Mouse (Mus musculus) neural tube, embryonic 14.5 days (tissue): Measurements from ENCODE around the gene Bpnt1. TPM values are rescaled to one million over a fixed set of nuclear protein-coding genes. Genes with fewer than 3 reads are reported as not detected.

Experiments used
- ATAC-seq: fragments of 200-750 bp; cut with Nextera tagmentation; 2 replicates; pipeline ENCODE4 v1.8.0; 2017; ENCODE audit warnings: low read depth, mild to moderate bottlenecking, moderate TSS enrichment, moderate library complexity
- H3K27ac ChIP-seq: fragments of 300-500 bp; sonication (generic); 2 replicates; pipeline ENCODE4 v1.5.1; 2014; ENCODE audit warnings: low read depth, mild to moderate bottlenecking, control low read depth, low read length, moderate library complexity, mixed read lengths
- H3K27me3 ChIP-seq: fragments of 300-500 bp; sonication (generic); 2 replicates; pipeline ENCODE4 v1.6.1; 2014; ENCODE audit warnings: low read length; ENCODE audit not compliant: control insufficient read depth, insufficient read depth
- H3K36me3 ChIP-seq: fragments of 300-500 bp; sonication (generic); 2 replicates; pipeline ENCODE4 v1.6.1; 2014; ENCODE audit warnings: low read length, mixed read lengths; ENCODE audit not compliant: control insufficient read depth, insufficient read depth
- H3K4me1 ChIP-seq: fragments of 300-500 bp; sonication (generic); 2 replicates; pipeline ENCODE4 v1.6.1; 2014; ENCODE audit warnings: low read length; ENCODE audit not compliant: control insufficient read depth, insufficient read depth
- H3K4me2 ChIP-seq: fragments of 300-500 bp; sonication (generic); 2 replicates; pipeline ENCODE4 v1.6.1; 2014; ENCODE audit warnings: mild to moderate bottlenecking, low read depth, low read length, control low read depth
- H3K4me3 ChIP-seq: fragments of 300-500 bp; sonication (generic); 2 replicates; pipeline ENCODE4 v1.5.1; 2014; ENCODE audit warnings: low read depth, low read length, control low read depth, mixed read lengths
- H3K9ac ChIP-seq: fragments of 300-500 bp; sonication (generic); replicated peaks from 2 replicates; pipeline ENCODE4 v1.6.1; 2014; ENCODE audit warnings: low read depth, mild to moderate bottlenecking, control low read depth, low read length, mixed read lengths
- H3K9me3 ChIP-seq: fragments of 300-500 bp; sonication (generic); 2 replicates; pipeline ENCODE4 v1.6.1; 2016; ENCODE audit warnings: low read length; ENCODE audit not compliant: control insufficient read depth
- WGBS: fragments of 180-500 bp; shearing (Covaris S2); extraction: QIAGEN DNeasy Blood & Tissue Kit; methylation state at CpG from one replicate; pipeline ENCODE4 v1.1.7; 2014; 5-methylcytosine and 5-hydroxymethylcytosine counted together
- polyA plus RNA-seq: library from polyadenylated mRNA; unstranded; fragments of >200 nt; fragmentation: Nextera tagmentation; extraction: Ambion mirVana; gene quantifications from 2 replicates; pipeline ENCODE4 v1.2.1, GENCODE M21; 2014

The Bpnt1 gene
- polyA plus RNA-seq, 1 experiment from 2014 or later: 61.9 TPM

GRCm38 (mm10) chr1:185336535-185336934 is 4.6 kb downstream of the Bpnt1 start:
- Histone ChIP-seq H3K4me1 (peaks cover 11% of the 10 kb centered on the region), H3K27me3 (no peaks in the 10 kb centered on the region), H3K4me2 (no peak overlapping the region), H3K9me3 (no peaks in the 10 kb centered on the region), H3K9ac (no peak overlapping the region), H3K36me3 (peaks cover 1% of the 10 kb centered on the region; the same call in 1 of the 2 replicates), H3K4me3 (no peak overlapping the region), H3K27ac (no peak overlapping the region)
- no peak for ATAC-seq
- WGBS: 36% methylated on average over 3 of the region's 3 CpGs

- H3K4me2 ChIP-seq: no peak overlapping the region
- ATAC-seq: no peak
- no peak overlapping the region for H3K27ac ChIP-seq
- 84% methylated on average over 4 of the region's 4 CpGs for WGBS
- no peaks in the 10 kb centered on the region for H3K9me3 ChIP-seq
- H3K4me1 ChIP-seq: no peaks in the 10 kb centered on the region
- no peak overlapping the region for H3K9ac ChIP-seq
- no peak overlapping the region for H3K4me3 ChIP-seq
- peaks cover 34% of the 10 kb centered on the region for H3K36me3 ChIP-seq
- no peaks in the 10 kb centered on the region for H3K27me3 ChIP-seq
Measured at GRCm38 (mm10) chr1:185342441-185342840, 10.5 kb downstream of the Bpnt1 start.

GRCm38 (mm10) chr1:185343422-185343821 is 11.5 kb downstream of the Bpnt1 start:
- Histone ChIP-seq H3K9ac (no peak overlapping the region), H3K4me1 (no peaks in the 10 kb centered on the region), H3K27me3 (no peaks in the 10 kb centered on the region), H3K4me3 (no peak overlapping the region), H3K9me3 (no peaks in the 10 kb centered on the region), H3K4me2 (no peak overlapping the region), H3K36me3 (peaks cover 43% of the 10 kb centered on the region), H3K27ac (no peak overlapping the region)
- ATAC-seq: no peak
- 88% methylated on average over 8 of the region's 8 CpGs for WGBS

GRCm38 (mm10) chr1:185346188-185346587 is 14.2 kb downstream of the Bpnt1 start:
- Histone ChIP-seq H3K9ac (no peak overlapping the region), H3K27ac (no peak overlapping the region), H3K27me3 (no peaks in the 10 kb centered on the region), H3K4me3 (no peak overlapping the region), H3K9me3 (no peaks in the 10 kb centered on the region), H3K4me2 (no peak overlapping the region), H3K4me1 (no peaks in the 10 kb centered on the region), H3K36me3 (peaks cover 64% of the 10 kb centered on the region)
- 78% methylated on average over 10 of the region's 10 CpGs for WGBS
- no peak for ATAC-seq

GRCm38 (mm10) chr1:185349741-185350140 is 17.8 kb downstream of the Bpnt1 start:
- peaks cover 73% of the 10 kb centered on the region for H3K36me3 ChIP-seq
- no peak overlapping the region for H3K4me2 ChIP-seq
- H3K27me3 ChIP-seq: no peaks in the 10 kb centered on the region
- no peak for ATAC-seq
- H3K4me3 ChIP-seq: no peak overlapping the region
- WGBS: 93% methylated on average over 14 of the region's 14 CpGs
- H3K4me1 ChIP-seq: no peaks in the 10 kb centered on the region
- H3K27ac ChIP-seq: no peak overlapping the region
- no peak overlapping the region for H3K9ac ChIP-seq
- H3K9me3 ChIP-seq: no peaks in the 10 kb centered on the region

GRCm38 (mm10) chr1:185350611-185351010 is 18.7 kb downstream of the Bpnt1 start:
- 97% methylated on average over 4 of the region's 4 CpGs for WGBS
- H3K9me3 ChIP-seq: no peaks in the 10 kb centered on the region
- ATAC-seq: no peak
- no peaks in the 10 kb centered on the region for H3K4me1 ChIP-seq
- H3K27ac ChIP-seq: no peak overlapping the region
- H3K9ac ChIP-seq: no peak overlapping the region
- H3K4me3 ChIP-seq: no peak overlapping the region
- H3K27me3 ChIP-seq: no peaks in the 10 kb centered on the region
- no peak overlapping the region for H3K4me2 ChIP-seq
- H3K36me3 ChIP-seq: peaks cover 66% of the 10 kb centered on the region

GRCm38 (mm10) chr1:185352151-185352550 is 20.2 kb downstream of the Bpnt1 start:
- no peak overlapping the region for H3K9ac ChIP-seq
- H3K4me3 ChIP-seq: no peak overlapping the region
- no peaks in the 10 kb centered on the region for H3K9me3 ChIP-seq
- ATAC-seq: no peak
- H3K36me3 ChIP-seq: peaks cover 58% of the 10 kb centered on the region
- H3K27me3 ChIP-seq: no peaks in the 10 kb centered on the region
- no peak overlapping the region for H3K27ac ChIP-seq
- H3K4me2 ChIP-seq: no peak overlapping the region
- WGBS: 93% methylated on average over 12 of the region's 12 CpGs
- no peaks in the 10 kb centered on the region for H3K4me1 ChIP-seq

- Histone ChIP-seq H3K27ac (no peak overlapping the region), H3K4me2 (no peak overlapping the region), H3K36me3 (peaks cover 55% of the 10 kb centered on the region), H3K27me3 (no peaks in the 10 kb centered on the region), H3K4me3 (no peak overlapping the region), H3K9me3 (no peaks in the 10 kb centered on the region), H3K4me1 (no peaks in the 10 kb centered on the region), H3K9ac (no peak overlapping the region)
- 97% methylated on average over 8 of the region's 8 CpGs for WGBS
- ATAC-seq: no peak
Measured at GRCm38 (mm10) chr1:185353351-185353750, 21.4 kb downstream of the Bpnt1 start.

GRCm38 (mm10) chr1:185354731-185355130 is 22.8 kb downstream of the Bpnt1 start:
- H3K36me3 ChIP-seq: peaks cover 43% of the 10 kb centered on the region
- no peaks in the 10 kb centered on the region for H3K27me3 ChIP-seq
- no peak overlapping the region for H3K4me3 ChIP-seq
- no peak overlapping the region for H3K4me2 ChIP-seq
- H3K27ac ChIP-seq: no peak overlapping the region
- no peak for ATAC-seq
- no peak overlapping the region for H3K9ac ChIP-seq
- 90% methylated on average over 4 of the region's 4 CpGs for WGBS
- no peaks in the 10 kb centered on the region for H3K9me3 ChIP-seq
- H3K4me1 ChIP-seq: no peaks in the 10 kb centered on the region

GRCm38 (mm10) chr1:185356246-185356645 is 24.3 kb downstream of the Bpnt1 start:
- ATAC-seq: no peak
- H3K27me3 ChIP-seq: no peaks in the 10 kb centered on the region
- H3K27ac ChIP-seq: no peak overlapping the region
- H3K4me1 ChIP-seq: no peaks in the 10 kb centered on the region
- H3K4me3 ChIP-seq: no peak overlapping the region
- H3K9me3 ChIP-seq: no peaks in the 10 kb centered on the region
- H3K9ac ChIP-seq: no peak overlapping the region
- 96% methylated on average over 8 of the region's 8 CpGs for WGBS
- peaks cover 33% of the 10 kb centered on the region for H3K36me3 ChIP-seq
- H3K4me2 ChIP-seq: no peak overlapping the region
